Mouse (Mus musculus): ENCODE results near the gene Prg3.

DNA sequence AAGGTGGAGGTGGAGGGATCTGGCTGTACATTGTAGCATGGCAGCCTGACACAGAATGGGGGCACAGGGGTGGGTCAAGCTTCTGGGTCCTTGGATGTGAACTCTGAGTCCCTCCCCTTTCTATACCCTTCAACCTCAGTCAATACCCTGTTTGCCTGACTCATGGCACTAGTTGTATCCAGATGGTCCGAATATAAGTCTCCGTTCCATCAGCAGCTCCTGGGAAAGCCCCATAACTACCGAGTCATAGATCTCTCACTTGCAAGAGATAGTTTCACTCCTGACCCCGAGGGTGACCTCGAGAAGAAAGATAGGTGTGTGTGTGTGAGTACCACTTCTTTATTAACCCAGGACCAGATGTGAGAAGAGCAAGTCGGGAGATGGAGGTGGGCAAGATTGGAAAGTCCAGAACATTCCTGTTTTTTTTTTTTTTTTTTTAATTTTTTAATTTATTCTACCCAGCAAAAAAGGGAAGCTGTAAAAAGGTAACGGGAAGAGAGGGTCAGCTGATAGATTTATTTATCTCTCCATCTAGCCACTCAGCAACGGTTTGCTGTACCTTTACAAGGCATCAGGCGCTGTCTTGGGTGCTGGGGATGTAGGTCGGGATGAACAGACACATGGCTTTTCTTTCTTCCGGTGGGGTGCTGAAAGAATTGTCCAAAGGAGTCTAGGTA, 29.3 kb upstream of the Prg3 start:
- TF ChIP-seq POLR2A (IDR thresholded peaks at IDR 0.05; ENCODE audit: insufficient read depth, low read length) (no peak), EP300 (IDR thresholded peaks at IDR 0.05; ENCODE audit: insufficient read depth, low read depth, low read length) (no peak), CTCF (IDR thresholded peaks at IDR 0.05; ENCODE audit: low read depth, low read length) (no peak)

All from ES-Bruce4 (cell line).